Mouse (Mus musculus) kidney, postnatal 25 days (tissue): Measurements from ENCODE around the gene Krt6b.
"Not testable (repeated sequence)": the region's sequence is repeated elsewhere in the genome, so short reads cannot be mapped to it uniquely, and the experiment has no call there.

Source experiments
- DNase-seq, 2 experiments: peaks; one replicate each; pipeline ENCODE4 v3.0.0; 2021; ENCODE audit warnings: mixed read lengths in 2 of 2

Krt6b gene

GRCm38 (mm10) chr15:101680187-101680586 lies at the start of gene Krt6b:
TSS of gene Krt6b (minus strand) at chr15:101680287.
- no peak for DNase-seq

GRCm38 (mm10) chr15:101724686-101725085 lies 44.6 kb upstream of the Krt6b start:
- no peak for DNase-seq

- no peak for DNase-seq
Observed at GRCm38 (mm10) chr15:101715831-101716230, 35.7 kb upstream of the Krt6b start.

GRCm38 (mm10) chr15:101714356-101714755 lies 34.3 kb upstream of the Krt6b start:
- no peak for DNase-seq

DNA sequence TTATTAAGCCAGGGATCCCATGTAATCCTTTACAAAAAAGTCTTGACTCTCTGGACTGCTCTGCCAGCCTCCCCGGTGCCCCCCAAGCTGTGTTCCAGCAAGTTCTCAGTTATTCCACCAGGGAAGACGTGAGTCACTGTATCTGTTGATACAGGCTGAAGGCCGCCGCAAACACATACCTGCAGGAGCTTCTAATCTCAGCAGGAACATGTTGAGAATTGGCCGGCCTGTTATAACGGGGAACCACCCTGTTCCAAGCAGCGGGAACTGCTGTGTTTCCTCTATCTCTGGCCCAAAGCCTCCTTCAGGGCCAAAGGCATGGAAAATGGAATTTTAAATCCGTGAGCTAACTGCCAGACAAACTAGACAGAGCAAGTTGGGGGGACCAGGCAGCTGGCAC lies 33.6 kb upstream of the Krt6b start:
- no peak for DNase-seq

DNA sequence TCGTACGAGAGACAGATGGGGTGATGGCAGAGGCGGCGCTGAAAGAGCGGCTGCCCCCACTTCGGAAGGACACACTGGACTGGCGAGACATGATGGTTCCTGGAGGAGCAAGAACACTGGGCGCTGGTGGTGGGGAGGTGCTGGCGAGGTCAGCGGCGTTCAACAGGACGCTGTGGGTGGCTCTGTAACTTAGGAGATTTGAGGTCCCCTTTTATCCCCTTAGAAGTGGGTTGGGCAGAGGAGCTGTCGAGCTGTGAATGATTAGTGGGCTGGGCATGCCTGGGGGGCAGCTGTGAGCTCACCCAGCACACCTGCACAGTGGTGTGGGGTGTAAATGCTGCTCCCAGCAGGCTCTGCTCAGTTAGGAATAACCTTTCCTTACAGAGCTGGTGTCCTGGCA lies 32.6 kb upstream of the Krt6b start, which contains the start of gene Krt5:
Krt5 (minus strand) TSS at position 179 of the 400 bp plus-strand sequence.
- no peak for DNase-seq

DNA sequence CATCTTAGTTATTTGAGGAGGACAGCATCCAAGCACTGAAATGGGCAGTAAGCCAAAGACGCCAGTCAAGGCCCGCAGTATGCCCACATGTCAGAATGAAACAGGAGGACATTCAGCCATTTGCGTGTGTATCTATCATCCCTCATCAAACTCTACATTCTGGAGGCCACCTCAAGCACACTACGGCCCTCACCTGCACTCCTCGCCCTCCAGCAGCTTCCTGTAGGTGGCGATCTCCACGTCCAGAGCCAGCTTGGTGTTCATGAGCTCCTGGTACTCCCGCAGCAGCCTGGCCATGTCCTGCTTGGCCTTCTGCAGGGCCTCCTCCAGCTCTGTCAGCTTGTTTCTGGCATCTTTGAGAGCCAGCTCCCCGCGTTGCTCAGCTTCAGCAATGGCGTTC lies 28.6 kb upstream of the Krt6b start:
- no peak for DNase-seq

DNA sequence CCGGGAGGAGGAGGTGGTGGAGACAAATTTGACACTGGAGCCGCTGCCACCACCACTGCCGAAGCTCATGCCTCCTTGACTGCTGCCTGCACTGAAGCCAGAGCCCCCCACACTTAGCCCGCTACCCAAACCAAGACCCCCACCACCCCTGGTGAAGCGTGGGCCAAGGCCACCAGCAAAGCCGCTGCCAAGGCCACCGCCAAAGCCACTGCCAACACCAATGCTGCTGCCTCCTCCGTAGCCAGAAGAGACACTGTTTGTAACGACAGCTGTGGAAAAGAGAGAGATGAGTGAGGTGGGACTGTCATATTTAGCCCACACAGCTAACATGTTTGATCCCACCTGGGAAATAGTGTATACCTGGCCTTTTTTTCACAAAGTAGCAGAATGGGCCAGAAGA lies 27.4 kb upstream of the Krt6b start:
- DNase-seq, result no peak

- peak in 1 of 2 experiments; percentile 15 for DNase-seq
Observed at GRCm38 (mm10) chr15:101704066-101704465, 24.0 kb upstream of the Krt6b start.

GRCm38 (mm10) chr15:101702380-101702779 lies 22.3 kb upstream of the Krt6b start:
- DNase-seq, result no peak

DNA sequence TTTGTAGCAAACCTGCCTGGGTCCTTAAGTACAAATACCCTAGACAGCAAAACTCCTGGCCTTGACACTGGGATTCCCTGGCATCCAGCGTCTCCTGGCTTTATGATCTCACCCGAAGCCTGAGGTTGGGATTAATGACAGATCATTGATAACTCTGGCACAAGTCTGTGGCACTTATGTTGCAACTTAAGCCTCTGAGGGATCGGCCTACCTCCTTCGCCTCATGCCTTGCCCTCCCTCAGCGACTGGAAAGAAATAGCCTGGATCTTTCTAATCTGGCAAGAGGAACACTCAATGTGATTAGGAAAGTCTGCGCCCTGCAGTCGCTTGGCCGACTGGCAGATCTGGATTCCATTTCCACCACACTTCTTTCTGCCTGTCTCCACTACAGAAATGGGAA lies 19.8 kb upstream of the Krt6b start:
- DNase-seq, result no peak

GRCm38 (mm10) chr15:101699192-101699591 lies 19.1 kb upstream of the Krt6b start:
- DNase-seq, result no peak

DNA sequence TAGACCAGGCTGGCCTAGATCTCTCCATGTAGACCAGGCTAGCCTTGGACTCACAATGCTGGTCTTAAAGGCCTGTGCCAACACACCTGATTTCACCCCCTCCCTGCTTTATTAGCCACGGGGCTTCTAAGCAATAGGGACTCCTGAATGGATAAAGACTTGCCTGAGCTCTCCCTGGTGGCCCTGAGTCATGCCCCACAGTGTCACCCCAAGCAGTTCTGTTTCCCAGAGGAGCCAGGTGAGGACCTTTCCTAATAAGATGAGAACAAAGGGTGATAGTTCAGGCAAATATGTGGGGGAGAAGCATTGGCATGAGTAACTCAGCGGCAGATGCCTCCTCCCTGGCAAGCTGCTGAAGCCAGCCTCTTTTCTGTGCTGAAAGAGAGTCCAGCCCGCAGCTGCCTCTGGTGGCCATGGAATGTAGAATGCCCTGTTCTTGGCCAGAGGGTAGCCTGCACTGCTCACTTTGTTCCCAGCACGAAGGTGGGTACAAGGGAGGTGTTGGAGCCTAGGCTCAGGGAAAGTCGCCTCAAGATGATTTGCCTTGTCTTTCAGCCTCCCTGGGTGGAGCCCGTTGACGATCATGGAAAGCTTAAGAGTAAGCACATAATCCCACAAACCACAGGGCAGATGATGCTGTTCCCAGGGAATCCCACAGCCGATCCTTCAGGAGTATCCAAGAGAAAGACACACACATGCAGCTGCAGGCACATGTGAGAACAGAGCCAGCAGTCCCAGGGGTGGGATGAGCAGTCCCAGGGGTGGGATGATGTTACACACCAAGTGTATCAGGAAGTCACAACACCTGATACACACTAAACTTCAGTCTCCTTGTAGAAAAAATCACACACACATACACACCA lies 17.5 kb upstream of the Krt6b start:
- no peak for DNase-seq

- no peak for DNase-seq
Observed at GRCm38 (mm10) chr15:101694207-101694606, 14.1 kb upstream of the Krt6b start, which contains the start of gene Krt6a. TSS of gene Krt6a (minus strand) at chr15:101694307.

DNA sequence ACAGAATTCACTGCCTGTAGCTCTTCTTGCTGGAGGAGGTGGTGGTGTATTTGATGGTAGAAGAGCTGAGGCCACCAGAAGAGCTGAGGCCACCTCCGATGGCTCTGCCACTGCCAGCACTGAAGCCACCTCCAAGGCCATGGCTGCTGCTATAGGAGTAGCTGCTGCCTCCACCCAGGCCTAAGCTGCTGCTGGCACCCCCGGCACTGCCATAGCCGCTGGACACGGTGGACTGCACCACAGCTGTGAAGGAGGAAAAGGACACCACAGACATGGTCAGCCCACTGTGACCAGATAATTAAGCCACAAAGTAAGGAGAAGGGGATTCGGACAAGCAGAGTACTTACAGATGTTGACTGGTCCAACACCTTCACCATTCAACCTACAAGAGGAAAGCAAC lies 10.4 kb upstream of the Krt6b start:
- not testable (repeated sequence) for DNase-seq

- DNase-seq, result no peak
Observed at GRCm38 (mm10) chr15:101688161-101688560, 8.1 kb upstream of the Krt6b start.

- no peak for DNase-seq
Observed at GRCm38 (mm10) chr15:101675978-101676377, 4.1 kb downstream of the Krt6b start.

- no peak for DNase-seq
Observed at GRCm38 (mm10) chr15:101652736-101653265, 27.3 kb downstream of the Krt6b start.

DNA sequence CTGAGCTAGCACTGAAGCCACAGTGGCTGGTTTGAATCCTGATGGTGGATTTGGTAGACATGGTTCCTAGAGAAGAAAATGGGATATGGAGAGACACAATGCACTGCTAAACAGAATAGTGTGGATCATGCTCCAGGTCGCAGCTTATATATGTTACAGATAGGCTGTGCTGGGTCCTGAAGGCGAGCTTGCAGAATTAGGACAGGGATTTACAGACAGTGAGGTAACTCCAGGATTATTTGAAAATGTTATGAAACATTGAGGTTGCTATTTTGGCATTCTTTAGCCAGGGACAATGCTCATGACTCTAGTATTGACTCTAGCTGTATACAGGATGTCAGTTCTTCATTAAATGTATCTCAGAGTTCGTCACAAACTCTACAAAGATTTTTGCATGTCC lies 32.8 kb downstream of the Krt6b start, which contains the start of gene Gm5478:
Gm5478 (minus strand) TSS at position 101 of the 400 bp plus-strand sequence.
- no peak for DNase-seq

DNA sequence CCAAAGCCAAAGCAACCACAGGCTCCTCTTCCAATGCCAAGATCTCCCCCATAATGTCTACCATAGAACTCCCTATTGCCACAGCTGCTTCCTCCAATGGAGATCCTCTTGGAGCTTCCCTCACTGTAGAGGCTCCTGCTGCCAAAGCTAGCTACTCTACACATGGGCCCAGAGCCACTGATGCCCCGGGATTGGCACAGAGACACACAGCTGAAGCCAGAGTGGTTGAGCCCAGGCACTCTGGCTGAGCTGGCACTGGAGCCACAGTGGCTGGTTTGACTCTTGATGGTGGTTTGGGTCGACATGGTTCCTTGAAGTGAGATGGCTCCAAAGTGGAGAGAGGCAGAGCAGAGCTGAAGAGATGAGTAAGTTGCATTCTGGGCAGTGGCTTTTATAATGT lies 52.2 kb downstream of the Krt6b start, which contains the start of gene Gm5414:
Gm5414 (minus strand) TSS at position 305 of the 400 bp plus-strand sequence.
- no peak for DNase-seq
